Mouse (Mus musculus) regulatory T cell (primary cell): ENCODE data around the gene 4921536K21Rik.
"Not testable (repeated sequence)": the region's sequence is repeated elsewhere in the genome, so short reads cannot be mapped to it uniquely, and the experiment has no call there.

Experiments used
- in situ Hi-C: fragments of 300-600 bp; cut with MboI, MseI; formaldehyde crosslinking; loops from one replicate; pipeline ENCODE4 v1.15.1; 2025; ENCODE audit warnings: high pct_unique_total_duplicates

The 4921536K21Rik gene

DNA sequence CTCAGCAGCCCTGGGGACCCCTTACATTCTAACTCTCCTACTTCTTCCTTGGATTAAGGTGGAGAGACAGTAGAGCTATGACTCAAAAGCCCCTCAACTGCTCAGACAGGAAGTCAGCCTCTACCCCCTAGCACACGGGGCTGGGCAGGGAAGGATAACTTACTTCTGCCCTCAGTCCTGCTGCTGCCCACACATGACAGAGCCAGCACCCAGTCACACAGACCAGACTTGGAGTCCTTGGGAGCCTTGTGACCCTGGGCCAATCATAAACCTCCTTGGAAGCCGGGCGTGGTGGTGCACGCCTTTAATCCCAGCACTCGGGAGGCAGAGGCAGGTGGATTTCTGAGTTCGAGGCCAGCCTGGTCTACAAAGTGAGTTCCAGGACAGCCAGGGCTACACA, 16.5 kb upstream of the 4921536K21Rik start:
- in situ Hi-C loops, result not testable (repeated sequence)

DNA sequence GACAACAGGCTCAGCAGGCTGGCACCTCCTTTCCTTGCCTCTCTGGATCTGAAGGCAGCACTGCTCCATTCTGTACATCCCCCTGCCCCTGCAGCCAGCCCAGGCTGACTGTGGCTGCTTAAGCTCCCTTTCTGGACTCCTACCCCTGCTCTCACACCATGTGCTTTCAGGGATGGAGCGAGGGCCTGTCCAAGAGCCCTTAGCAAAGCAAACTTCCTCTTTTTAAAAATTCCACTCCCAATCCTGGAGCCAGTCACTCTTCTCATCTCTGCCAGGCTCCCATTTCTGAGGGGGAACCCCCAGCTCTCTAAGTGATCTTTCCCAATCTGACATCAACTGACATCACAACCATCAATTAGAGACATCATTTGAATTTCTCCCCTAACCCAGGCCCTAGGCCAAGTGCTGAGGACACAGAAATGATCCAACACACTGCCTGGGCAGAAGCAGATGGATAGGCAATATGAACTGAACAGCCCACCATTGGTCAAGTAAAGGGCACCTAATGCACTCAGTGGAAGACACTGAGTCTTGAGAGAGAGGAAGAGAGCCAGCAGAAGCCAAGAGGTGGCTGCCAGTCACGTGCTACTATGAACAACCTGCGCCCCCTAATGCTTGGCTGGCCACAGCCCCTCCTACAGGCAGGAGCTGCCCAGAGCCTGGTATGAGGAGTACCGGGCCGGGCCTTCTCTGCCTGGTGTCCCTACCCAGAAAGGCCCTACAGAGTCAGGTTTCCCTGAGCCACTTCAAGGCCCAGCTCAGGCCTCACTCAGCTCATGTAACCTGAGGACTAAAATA, 15.8 kb upstream of the 4921536K21Rik start:
- in situ Hi-C loops, result no loop called here

DNA sequence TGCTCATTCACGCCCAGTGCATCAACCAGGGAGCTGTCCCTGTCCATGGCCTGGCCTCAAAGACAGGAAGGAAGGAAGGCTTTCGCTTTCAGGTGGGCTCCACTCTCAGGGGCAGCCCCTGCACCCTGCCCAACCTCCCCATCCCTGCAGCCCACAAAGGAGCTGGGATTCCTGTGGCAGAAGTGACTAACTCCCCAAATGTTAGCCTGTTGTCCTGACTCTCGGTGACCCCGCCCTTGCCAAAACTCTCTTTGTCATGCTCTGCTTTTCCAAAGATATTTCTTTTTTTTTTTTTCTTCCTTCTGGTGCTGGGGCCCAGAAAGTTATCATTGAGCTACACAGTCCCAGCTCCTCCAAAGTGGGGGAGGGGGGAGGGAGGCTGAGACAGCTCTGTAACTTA, 14.3 kb upstream of the 4921536K21Rik start:
- in situ Hi-C loops, result no loop called here

DNA sequence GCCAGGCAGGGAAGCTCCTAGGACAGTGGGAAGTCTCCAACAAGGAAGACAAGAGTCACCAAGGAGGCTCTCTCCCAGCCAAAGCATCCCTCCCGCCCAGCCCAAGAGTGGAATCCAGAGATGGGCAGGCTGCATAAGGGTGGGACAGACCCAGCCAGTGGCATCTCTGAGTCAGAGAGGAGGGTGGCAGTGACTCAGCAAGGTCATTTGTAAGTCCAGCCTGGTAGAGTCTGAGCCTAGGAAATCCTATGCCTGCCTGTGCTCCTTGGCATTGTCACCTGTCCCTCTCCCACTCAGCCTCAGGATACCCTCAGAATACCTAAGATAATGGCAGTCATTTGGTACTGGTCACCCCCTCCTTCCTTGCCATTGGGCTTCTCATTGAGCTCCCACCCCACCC, 10.5 kb upstream of the 4921536K21Rik start:
- in situ Hi-C loops, result no loop called here

DNA sequence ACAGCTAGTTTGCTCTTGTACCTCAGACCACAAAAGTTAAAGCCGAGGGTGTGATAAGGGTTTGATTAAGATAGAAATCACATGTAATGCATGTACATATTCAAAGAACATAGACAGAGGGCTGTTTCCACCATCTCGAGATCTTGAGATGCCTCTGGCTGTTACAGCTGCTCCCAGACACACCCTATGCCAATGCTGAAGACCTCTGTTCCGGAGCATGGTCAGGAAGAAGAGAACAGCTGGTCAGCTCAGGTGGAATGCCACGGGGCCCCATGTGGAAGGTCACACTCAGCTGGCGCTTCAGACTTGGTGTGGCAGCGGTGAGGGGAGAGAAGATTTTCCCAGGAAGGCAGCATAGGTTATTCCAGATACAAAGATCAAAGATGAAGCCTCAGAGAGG, 9.8 kb upstream of the 4921536K21Rik start:
- in situ Hi-C loops, result no loop called here

DNA sequence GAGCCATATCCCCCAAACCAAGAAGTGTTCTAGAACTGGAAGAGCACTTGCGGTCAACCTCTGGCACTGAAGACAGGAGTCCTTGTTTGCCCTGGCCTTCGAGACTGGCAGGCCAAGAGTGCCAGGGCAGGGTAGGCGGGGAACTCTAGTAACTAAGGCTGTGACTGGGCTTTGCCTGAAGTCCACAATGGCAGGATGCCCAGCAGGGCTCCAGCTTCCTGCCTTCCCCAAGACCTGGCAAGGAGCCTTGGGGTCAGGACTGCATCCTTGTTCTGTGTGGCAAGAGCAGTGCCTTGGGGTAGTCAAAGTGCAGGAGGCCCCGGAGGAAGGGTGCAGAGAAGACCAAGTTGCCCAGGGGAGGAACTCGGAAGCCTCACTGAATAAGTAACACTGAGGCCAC, 8.1 kb upstream of the 4921536K21Rik start:
- in situ Hi-C loops, result no loop called here

DNA sequence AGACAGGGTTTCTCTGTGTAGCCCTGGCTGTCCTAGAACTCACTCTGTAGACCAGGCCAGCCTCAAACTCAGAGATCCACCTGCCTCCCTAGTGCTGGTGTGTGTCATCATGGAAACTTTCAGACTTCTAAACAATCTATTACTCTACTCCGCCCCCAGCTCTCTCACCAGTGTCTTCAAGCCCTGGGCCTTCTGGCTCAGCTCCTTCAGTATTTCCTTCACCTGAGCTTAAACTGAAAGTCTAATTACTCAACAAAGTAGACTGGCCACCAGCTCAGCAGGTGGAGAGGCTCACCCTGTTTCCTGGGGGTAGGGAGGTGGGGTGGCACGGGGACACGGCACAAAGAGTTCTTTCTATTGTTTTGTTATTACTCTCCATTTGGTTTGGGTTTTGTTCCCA, 7.6 kb upstream of the 4921536K21Rik start:
- in situ Hi-C loops, result no loop called here

DNA sequence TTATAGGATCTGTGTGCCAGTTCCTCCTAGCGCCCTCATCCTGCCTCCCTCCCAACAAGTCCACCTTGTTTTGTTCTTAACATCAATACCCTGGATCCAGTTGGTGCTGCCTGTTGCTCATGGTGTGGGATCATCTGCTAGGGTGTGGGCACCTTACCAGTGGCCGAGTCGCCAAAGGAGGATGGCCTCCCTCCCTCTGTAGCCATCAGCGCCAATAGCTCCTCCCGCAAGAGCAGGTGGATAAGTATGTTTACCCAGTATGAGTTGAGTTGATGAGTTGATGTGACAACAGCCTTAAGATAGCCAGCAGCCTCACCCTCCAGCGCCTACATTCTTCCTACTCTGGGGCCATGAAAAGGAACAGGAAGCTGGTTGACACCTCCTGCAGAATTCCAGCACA, 5.4 kb upstream of the 4921536K21Rik start:
- in situ Hi-C loops, result no loop called here

DNA sequence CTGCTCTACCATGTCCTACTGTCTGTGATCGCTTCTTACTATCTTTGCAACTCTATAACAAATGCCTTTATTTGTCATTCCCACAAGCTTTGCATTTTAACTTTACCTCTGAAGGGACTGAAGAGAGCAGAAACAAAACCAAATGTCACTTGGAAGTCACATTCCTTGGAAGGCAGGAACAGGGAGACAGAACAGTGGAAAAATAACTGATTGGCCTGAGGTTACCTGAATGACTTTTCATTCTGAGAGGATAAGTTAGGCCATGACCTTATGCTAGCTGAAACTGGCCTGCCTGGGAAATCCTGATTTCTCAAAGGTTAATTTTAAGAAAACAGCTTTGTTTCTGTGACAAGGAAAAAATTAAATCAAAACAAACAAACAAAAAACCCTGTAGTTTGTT, 1.0 kb upstream of the 4921536K21Rik start:
- in situ Hi-C loops, result no loop called here

DNA sequence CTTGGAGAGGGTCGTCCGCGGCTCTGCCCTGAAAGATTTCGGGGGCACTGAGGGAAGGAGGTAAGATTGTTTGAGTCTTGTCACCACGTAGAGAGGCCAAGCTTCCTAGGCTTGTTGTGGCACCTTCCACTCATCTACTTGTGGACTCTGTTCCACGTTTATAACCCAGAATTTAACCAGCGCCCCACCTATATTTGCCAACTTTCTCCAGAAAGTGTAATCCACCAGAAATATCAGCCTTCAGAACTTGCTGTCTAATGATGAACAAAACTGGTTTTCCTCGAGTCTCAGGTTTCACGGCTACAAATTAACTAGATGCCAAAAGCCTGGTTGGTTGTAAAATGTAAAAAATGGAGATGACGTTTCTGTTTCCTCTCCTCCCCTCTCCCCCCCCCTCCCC, 560 bp upstream of the 4921536K21Rik start:
- in situ Hi-C loops, result no loop called here

DNA sequence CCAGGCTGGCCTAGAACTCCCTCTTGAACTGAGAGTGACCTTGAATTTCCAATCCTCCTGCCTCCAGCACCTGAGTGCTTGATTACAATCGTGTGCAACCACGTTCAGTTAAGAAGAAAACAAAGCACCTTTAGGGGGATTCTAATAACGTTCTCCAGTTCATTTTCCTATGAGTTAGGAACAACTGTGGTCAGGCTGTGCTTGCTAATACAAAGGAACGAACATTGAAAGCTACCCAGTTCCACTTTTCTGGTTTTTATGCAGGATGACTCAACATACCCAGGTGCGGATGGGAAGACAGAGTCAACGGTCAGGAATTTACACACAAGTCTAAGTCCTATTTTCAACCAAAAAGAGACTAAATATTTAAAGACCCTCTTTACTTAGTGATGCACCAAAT, 928 bp downstream of the 4921536K21Rik start:
- in situ Hi-C loops, result no loop called here

DNA sequence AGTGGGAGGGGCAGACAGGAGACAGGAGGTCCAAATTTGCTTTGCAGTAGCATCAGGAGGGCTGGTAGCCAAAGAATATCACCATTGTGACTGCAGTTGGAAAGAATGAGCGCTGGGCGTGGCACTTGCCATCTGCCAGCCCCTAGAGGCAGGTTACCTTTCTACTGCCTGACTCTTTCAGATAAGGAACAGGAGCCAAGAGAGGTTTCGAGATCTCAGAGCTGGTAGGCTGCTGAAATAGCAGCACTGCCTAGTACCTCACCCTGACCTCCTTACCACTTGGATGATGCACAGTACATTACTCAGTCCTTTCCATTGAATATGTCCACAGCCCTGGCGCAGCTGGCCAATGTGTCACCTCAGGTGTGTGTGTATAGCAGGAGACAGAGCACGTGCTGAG, 7.6 kb downstream of the 4921536K21Rik start:
- in situ Hi-C loops, result no loop called here

DNA sequence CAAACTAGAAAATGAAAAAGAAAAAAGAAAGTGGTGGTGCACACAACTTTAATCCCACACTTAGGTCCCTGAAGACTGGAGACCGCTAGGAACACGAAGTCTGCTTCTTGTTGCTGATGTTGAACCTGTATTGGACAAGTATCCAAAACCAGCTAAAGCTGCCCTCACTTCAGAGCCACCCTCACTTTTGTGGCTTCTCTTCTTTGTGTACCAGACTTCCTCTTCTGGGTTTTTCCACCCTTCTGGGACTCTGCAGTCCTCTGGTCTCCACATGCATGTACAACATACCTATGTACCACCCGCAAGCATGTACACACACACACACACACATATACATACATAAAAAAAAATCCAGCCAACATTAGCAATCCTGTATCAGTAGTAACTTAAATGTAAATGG, 11.2 kb downstream of the 4921536K21Rik start:
- in situ Hi-C loops, result no loop called here

DNA sequence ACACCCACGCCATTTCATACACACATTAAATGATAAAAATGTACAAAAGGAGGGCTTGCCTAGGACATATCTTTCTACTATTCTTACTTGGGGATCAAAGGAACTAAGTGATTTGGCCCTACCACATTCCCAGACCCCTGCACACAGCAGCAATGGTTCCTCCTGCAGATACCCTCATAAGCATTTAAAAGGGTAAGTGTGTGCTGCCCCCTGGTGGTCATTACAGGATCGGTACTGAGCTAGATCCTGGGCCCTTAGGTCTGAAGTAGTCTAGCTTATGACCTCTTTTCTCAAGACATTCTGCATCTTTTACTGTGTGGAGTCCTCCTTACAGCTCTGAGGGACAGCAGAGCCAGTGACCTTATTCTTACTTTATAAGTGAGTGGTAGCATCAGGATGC, 15.1 kb downstream of the 4921536K21Rik start:
- in situ Hi-C loops, result no loop called here

DNA sequence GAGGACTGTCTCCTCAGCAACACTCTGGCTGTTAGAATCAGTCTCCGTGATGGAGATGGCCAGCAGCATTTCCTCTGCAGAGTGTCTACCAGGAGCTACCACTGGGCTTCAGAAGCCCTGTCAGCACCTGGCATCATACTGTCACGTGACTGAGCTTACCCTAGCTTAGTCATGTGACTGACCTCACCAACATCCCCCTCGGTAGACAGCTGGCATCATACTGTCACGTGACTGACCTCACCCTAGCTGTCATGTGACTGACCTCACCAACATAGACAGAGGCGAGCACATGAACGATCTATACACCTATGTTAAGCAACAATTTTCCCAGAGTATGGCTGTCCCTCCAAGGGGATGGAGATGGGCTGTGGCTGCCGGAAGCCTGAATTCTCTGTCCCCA, 16.2 kb downstream of the 4921536K21Rik start:
- in situ Hi-C loops, result no loop called here

DNA sequence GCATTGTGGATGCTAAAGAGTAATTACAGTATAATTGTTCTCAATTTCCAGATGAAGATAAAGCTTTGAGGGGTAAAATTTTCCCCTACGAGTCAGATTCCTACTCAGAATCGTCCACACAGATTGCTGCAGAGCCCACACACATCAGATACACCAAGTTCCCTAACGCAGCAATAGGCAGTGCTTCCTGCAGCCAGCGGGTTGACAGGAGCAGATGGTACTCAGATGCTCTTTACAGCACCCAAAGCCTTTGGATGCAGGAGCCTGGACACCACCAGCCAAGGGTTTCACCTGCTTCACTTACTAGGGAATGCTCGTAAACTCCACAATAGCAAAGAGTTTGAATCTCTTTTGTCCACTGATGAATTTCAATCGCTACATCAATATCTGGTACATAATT, 18.5 kb downstream of the 4921536K21Rik start:
- in situ Hi-C loops, result no loop called here

DNA sequence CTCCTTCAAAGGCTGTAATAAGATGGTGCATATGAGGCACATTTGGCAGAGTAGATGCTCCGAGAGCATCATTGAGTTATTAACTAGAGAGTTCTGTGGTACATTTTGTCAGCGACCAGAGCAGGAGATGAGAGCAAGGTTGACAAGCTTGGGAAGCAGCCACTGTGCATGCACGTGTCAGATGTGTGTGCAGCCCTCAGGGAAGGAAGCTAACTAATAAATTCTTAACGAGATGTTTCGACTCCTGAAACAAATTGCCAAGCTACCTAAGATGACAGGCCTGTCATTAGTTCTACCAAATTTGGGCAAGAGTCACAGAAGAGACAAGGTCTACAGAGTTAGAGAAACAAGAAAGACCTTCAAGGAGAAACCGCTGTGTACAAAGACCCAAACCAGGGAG, 30.6 kb downstream of the 4921536K21Rik start:
- in situ Hi-C loops, result no loop called here

DNA sequence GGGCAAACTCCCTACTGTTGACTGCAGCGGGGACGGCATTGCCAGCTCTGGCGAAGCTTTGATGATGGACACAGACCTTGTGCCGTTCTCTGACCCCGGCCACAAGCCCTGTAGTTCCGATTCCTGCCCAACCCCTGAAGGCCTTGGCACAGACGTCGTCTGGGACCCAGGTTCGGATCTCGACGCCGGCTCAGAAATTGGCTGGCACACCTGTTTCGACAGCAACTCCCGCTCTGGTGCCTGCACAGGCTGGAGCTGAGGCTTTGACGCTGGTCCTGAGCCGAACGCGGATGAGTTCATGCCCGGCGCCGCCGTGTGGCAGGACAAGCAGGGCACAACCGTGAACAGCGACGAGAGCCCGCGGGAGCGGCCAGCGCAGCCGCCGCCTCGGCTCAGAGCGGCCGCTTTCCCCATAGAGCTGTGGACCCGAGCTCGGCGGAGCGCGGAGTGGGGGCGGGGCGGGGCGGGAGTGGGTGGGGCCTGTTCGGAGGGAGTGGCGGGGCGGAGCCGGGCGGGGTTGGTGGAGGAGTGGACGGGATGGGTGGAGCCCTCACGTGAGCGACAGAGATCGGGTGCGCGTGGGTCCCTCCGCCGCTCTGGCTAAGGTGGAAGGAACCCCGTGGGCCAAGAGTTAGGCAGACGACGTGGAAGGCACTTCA, 31.3 kb downstream of the 4921536K21Rik start, which contains the start of gene Osbp2:
TSS of gene Osbp2 (minus strand) at position 450 of the 659 bp plus-strand sequence.
- in situ Hi-C loops, result no loop called here

DNA sequence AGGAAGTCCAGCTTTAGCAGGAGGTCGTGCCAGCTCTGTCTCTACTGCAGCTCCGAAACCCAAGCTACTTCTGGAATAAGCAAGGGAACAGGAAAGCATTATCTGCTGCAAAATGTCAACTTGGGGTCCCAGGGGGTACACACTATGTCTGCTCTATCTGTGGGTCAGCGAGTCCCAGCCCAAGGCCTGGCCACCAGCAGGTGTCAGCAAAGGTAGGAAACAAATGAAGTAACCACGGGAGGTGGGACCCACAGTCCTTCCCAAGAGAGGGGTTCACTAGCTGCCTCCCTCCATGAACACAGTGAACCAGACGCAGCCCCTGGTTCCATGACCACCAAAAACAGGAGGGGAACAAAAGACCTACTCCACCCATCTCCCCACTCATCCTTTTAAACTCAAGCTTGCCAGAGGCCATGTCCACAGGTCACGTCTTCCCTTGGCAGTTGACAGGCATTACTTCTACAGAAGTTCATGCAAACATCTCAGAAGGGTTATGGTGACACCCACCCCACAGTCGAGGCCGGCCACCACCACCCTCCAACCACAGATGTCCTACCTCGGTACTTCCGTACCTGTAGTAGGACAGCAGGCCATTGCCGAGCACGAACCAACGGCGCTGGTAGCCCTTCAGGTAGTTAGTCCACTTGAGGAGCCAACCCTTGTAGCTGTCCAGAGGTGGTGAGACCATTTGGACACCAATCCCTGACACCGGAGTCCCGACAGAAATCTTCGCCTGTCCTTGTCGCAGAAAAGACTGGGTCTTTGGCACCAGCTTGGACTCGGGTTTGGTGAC, 32.0 kb downstream of the 4921536K21Rik start:
- in situ Hi-C loops, result no loop called here

DNA sequence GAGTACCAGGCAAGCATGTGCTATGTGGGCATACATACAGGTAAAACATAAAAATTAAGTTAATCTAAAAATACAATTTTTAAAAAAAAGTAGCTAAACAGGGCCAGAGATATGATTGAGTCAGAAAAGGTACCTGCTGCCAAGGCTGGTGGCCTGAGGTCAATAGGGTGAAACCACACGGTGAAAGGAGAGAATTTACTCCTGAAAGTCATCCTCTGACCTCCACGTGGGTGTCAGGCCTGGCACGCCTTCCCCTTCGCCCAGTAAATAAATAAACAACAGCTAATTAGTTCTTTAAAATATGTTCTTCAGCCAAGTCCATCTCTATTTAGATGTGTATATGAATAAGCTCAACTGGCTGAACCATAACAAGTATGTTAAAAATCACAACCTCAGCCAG, 34.5 kb downstream of the 4921536K21Rik start:
- in situ Hi-C loops, result no loop called here

DNA sequence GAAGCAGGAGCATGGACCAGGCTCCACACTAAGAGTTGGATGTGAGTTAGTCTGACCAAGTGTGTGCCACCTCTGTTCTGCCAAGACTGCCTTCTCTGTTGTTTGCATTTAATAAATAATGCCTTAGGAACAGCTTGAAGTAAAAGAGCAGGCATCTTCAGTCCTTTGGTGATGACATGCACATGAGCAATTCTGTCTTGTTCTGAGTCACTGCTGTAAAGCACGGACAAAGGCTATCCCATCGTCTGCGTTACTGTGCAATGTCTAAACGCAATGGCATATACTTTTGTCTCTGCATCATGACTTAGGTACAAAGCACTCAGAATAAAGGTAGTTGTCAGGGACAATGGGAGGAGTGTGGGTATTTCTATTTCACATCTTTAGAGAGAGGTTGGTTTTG, 35.1 kb downstream of the 4921536K21Rik start:
- in situ Hi-C loops, result no loop called here

DNA sequence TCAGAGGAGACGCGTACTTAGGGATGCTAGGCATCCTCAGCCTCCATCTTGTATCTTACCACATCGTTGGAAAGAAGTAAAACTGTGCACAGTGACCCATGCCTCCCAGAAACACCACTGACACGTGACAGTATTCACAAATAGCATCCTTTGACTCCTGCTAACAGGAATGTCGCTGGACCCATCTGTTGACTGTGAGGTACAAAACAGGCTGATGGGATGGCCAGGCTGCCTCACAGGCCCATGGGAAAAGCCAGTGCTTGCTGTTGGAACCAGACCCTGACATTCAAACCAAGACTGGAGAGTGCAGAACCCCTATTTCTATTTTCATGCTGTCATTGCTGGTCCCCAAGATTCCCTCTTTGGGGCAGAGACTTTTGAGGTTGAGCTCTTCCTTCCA, 37.0 kb downstream of the 4921536K21Rik start:
- in situ Hi-C loops, result no loop called here

DNA sequence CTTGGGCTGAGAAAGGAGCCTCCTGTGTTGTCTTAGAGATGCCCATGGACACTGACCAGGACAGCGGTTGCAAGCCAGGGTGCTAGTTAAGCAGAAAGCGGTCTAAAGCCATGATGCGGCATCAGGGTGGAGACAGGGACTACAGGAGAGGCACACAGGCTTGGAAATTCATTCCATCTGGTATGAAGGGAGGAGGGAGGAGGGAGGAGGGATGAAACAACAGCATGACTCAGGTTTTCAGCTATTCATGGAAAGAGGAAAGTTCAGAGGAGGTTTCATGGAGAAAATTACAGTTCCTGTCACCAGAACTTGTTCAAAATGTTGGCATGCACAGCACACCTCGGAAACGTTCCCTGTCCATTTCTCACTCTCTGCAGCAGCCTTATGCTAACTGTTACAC, 39.1 kb downstream of the 4921536K21Rik start:
- in situ Hi-C loops, result no loop called here
